Mouse (Mus musculus) cortical plate, adult 2 months (tissue): Measurements from ENCODE around the gene Zmiz1.

Source experiments
- CTCF ChIP-seq: fragments of 200-500 bp; IDR thresholded peaks from 2 replicates; pipeline ENCODE4 v1.5.1; 2011; ENCODE audit warnings: mild to moderate bottlenecking, control low read depth, low read length; ENCODE audit not compliant: insufficient read depth; ENCODE audit errors: extremely low read depth
- POLR2A ChIP-seq: fragments of 200-500 bp; IDR thresholded peaks from 2 replicates; pipeline ENCODE4 v1.6.1; 2011; ENCODE audit warnings: mild to moderate bottlenecking, low read length, control low read depth; ENCODE audit not compliant: insufficient read depth; ENCODE audit errors: extremely low read depth

DNA sequence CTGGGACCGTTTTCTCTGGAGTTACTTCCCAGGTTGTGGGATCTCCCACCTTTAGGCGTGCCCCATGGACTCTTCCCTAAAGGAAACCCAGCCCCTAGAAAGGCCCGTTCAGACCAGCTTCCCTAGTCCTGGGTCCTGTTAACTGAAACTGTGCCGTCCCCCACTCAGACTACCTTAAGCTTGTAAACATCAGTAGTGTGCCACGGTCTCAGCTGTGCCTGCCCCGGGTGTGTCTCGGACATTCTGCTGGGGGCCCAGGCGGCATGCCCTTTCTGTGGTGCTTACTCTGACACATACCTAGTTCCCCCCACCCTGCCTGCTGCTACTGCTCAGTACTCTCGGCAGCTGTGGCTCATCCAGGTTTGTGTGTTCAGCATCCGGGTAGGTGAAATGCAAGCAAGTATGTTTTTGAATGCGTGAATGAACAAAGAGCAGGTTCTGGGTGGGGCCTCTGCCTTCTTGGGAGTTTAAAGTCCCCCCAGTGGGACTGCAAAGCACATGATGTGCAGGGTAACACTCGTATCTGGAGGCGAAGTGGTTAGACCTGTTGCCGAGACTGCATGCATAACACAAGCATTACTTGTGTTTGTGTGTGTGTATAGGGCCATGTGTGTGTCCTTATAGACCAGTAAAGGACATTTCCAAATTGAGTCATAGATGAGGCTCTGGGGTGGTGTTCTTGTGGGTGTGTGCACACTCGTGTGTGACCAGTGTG is 157.2 kb downstream of the Zmiz1 start:
- TF ChIP-seq CTCF (no peak), POLR2A (no peak)
